Mouse (Mus musculus) forebrain, embryonic 13.5 days (tissue): ENCODE data around the gene Dctn1. TPM values are rescaled to one million over a fixed set of nuclear protein-coding genes. Genes with fewer than 3 reads are reported as not detected.
A peak's percentile ranks its signal among the peaks of the same experiment; 100 is the strongest.

Experiments used
- ATAC-seq: fragments of 200-750 bp; cut with Nextera tagmentation; 2 replicates; pipeline ENCODE4 v1.8.0; 2017
- H3K27ac ChIP-seq: fragments of 300-500 bp; sonication (generic); 2 replicates; pipeline ENCODE4 v1.5.1; 2015; ENCODE audit warnings: inconsistent platforms, mild to moderate bottlenecking, moderate library complexity
- H3K27me3 ChIP-seq: fragments of 300-500 bp; sonication (generic); 2 replicates; pipeline ENCODE4 v1.6.1; 2015; ENCODE audit warnings: mild to moderate bottlenecking, inconsistent platforms
- H3K36me3 ChIP-seq: fragments of 300-500 bp; sonication (generic); 2 replicates; pipeline ENCODE4 v1.6.1; 2015; ENCODE audit warnings: mild to moderate bottlenecking, inconsistent platforms; ENCODE audit not compliant: poor library complexity, severe bottlenecking
- H3K4me1 ChIP-seq: fragments of 300-500 bp; sonication (generic); 2 replicates; pipeline ENCODE4 v1.6.1; 2015; ENCODE audit warnings: inconsistent platforms
- H3K4me2 ChIP-seq: fragments of 300-500 bp; sonication (generic); 2 replicates; pipeline ENCODE4 v1.6.1; 2015; ENCODE audit warnings: inconsistent platforms, mild to moderate bottlenecking, moderate library complexity
- H3K4me3 ChIP-seq: fragments of 300-500 bp; sonication (generic); 2 replicates; pipeline ENCODE4 v1.5.1; 2015; ENCODE audit warnings: mild to moderate bottlenecking, inconsistent platforms
- H3K9ac ChIP-seq: fragments of 300-500 bp; sonication (generic); 2 replicates; pipeline ENCODE4 v1.6.1; 2015; ENCODE audit warnings: mild to moderate bottlenecking, inconsistent platforms
- H3K9me3 ChIP-seq: fragments of 300-500 bp; sonication (generic); replicated peaks from 2 replicates; pipeline ENCODE4 v1.6.1; 2016; ENCODE audit warnings: inconsistent platforms
- WGBS: fragments of 180-500 bp; shearing (Covaris S2); methylation state at CpG from one replicate; pipeline ENCODE4 v1.1.7; 2015; 5-methylcytosine and 5-hydroxymethylcytosine counted together
- polyA plus RNA-seq: library from polyadenylated mRNA; unstranded; fragments of >200 nt; fragmentation: Nextera tagmentation; extraction: Ambion mirVana; gene quantifications from 2 replicates; pipeline ENCODE4 v1.2.1, GENCODE M21; 2015

Gene Dctn1
- polyA plus RNA-seq, 1 experiment from 2014 or later, result 108 TPM

- Histone ChIP-seq H3K4me2 (no peak overlapping the region), H3K9ac (no peak overlapping the region), H3K36me3 (no peaks in the 10 kb centered on the region), H3K9me3 (no peaks in the 10 kb centered on the region), H3K4me1 (peaks cover 16% of the 10 kb centered on the region), H3K4me3 (no peak overlapping the region), H3K27ac (no peak overlapping the region), H3K27me3 (no peaks in the 10 kb centered on the region)
- WGBS, result 92% methylated on average over 2 of the region's 2 CpGs
- no peak for ATAC-seq
These were observed 42.3 kb downstream of the Dctn1 start for GRCm38 (mm10) chr6:83208050-83208400.

GRCm38 (mm10) chr6:83210495-83210894 is 44.8 kb downstream of the Dctn1 start:
- no peaks in the 10 kb centered on the region for H3K36me3 ChIP-seq
- H3K9me3 ChIP-seq, result no peaks in the 10 kb centered on the region
- H3K4me3 ChIP-seq, result no peak overlapping the region
- ATAC-seq, result no peak
- H3K4me1 ChIP-seq, result peaks cover 16% of the 10 kb centered on the region
- H3K27ac ChIP-seq, result no peak overlapping the region
- 26% methylated on average over 2 of the region's 2 CpGs for WGBS
- no peaks in the 10 kb centered on the region for H3K27me3 ChIP-seq
- no peak overlapping the region for H3K9ac ChIP-seq
- H3K4me2 ChIP-seq, result no peak overlapping the region

DNA sequence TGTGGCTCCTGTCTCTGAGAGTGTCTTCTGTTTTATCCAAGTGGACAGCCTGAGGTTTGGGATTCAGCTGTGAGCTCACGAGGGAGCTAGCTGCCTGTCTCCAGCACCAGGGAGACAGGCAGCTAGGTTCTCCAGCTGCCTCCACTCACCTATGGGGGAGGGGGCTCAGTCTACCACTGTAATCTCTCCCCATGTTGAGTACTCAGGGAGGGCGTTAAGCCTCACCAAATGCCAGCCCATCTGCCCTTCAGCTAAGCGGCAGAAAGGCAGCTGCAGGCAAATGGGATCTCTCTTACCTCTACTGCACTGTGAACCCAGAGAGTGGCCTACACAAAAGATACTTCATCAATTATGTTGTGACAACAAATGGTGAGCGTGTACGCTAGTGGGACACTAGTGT is 45.8 kb downstream of the Dctn1 start:
- Histone ChIP-seq H3K27ac (no peak overlapping the region), H3K9ac (no peak overlapping the region), H3K36me3 (no peaks in the 10 kb centered on the region), H3K9me3 (no peaks in the 10 kb centered on the region), H3K4me1 (peaks cover 16% of the 10 kb centered on the region), H3K27me3 (no peaks in the 10 kb centered on the region), H3K4me2 (no peak overlapping the region), H3K4me3 (no peak overlapping the region)
- 28% methylated on average over 5 of the region's 5 CpGs for WGBS
- no peak for ATAC-seq

DNA sequence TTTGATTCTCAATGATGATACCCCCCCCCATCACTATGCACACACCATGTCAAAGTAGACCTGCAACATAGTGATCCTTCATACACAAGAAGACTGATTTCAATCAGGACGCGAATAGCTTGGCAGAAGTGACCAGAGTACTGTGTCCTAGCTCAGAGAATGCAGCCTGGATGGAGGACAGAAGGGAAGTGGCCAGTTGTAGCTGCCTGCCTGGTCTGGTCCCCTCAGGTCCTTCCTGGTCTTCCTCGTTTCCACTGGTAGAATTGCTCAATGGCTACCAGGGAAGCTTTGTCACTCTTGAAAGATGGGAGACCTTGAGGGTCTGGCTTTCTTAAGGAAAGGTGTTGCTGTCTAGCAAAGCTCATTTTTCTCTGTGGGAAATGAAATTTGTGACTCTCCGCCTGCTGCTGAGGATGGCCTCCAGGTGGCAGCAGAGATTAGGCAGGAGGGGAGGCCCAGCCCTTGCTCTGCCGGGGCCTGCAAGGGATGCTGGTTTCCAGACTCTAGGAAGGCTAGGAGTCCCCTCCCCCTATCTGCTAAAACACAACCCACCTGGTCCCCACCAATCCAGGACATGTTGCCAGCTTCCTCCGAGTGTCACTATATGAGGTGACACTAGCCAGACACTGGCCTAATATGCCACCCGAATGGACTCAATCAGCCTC is 49.4 kb downstream of the Dctn1 start:
- Histone ChIP-seq H3K4me1 (peaks cover 13% of the 10 kb centered on the region), H3K36me3 (no peaks in the 10 kb centered on the region), H3K4me2 (no peak overlapping the region), H3K27me3 (no peaks in the 10 kb centered on the region), H3K9ac (no peak overlapping the region), H3K4me3 (no peak overlapping the region), H3K27ac (no peak overlapping the region; the same call in 1 of the 2 replicates), H3K9me3 (no peaks in the 10 kb centered on the region)
- ATAC-seq, result peak; percentile 93
- 18% methylated on average over 7 of the region's 7 CpGs for WGBS

DNA sequence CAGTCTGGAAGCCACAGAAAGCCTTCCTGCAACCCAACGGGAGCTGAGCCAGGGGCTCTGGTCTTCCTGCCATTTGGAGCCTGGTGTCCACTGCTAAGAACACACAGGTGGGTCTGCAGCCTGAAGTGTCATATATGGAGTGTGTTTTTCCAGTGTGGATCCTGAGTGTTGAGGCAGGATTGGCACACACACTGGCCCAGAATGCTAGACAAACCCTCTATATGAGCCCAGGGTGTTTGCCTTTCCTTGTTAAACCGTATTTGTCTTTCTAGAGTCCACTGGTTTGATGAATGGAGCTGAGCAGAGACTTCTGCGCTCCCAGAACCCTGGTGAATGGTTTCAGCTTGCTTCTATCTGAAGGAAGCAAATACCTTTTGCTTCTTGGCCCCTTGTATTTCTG is 54.1 kb downstream of the Dctn1 start, which contains the start of gene Slc4a5:
Gene Slc4a5 (plus strand): TSS at position 15 of the 400 bp plus-strand sequence.
- H3K27ac ChIP-seq, result no peak within 1 kb of the TSS
- no peak within 1 kb of the TSS for H3K9ac ChIP-seq
- H3K4me2 ChIP-seq, result no peak within 1 kb of the TSS
- H3K36me3 ChIP-seq, result no peaks in the 10 kb centered on the region
- no peaks in the 10 kb centered on the region for H3K27me3 ChIP-seq
- no peak for ATAC-seq
- H3K4me1 ChIP-seq, result no peaks in the 10 kb centered on the region
- no peaks in the 10 kb centered on the region for H3K9me3 ChIP-seq
- H3K4me3 ChIP-seq, result no peak within 1 kb of the TSS
- 79% methylated on average over 3 of the region's 3 CpGs for whole genome bisulfite sequencing

DNA sequence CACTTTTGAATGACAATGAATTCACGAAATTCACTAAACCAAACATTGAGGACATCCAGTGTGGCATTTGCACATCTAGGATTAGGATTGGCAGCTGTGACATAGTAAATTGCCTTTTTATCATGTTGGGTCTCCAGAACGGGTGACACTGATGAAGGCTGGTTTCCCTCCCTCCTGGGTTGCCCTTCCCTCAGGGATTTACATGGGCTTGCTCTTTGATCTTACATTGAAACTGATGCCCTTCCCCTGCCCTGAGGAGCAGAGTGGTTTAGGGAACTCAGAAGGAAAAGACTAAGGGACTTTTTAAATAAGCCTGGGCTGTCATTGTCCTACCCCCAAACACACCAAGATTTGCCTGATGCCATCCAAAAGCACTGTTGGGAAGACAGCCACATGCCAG is 65.8 kb downstream of the Dctn1 start:
- Histone ChIP-seq H3K9me3 (no peaks in the 10 kb centered on the region), H3K4me1 (peaks cover 8% of the 10 kb centered on the region), H3K9ac (no peak overlapping the region), H3K27ac (no peak overlapping the region), H3K27me3 (peaks cover 35% of the 10 kb centered on the region), H3K36me3 (no peaks in the 10 kb centered on the region), H3K4me3 (no peak overlapping the region), H3K4me2 (no peak overlapping the region)
- WGBS, result 38% methylated on average over 2 of the region's 2 CpGs
- no peak for ATAC-seq

DNA sequence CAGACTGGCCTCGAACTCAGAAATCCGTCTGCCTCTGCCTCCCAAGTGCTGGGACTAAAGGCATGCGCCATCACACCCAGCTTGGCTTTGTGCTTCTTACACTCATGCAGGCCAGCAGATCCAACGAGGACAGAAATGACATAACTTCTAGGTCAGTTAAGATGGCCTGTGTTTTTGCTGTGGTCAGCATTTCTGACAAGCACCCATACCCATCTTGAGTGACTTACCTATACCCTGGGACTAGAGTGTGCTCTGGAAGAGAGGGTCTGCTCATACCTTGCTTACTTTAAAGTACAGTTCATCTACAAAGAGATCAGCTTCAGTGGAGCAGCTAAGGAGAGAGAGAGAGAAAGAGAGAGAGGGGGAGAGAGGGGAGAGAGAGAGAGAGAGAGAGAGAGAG is 67.6 kb downstream of the Dctn1 start:
- Histone ChIP-seq H3K27me3 (peaks cover 50% of the 10 kb centered on the region), H3K36me3 (no peaks in the 10 kb centered on the region), H3K4me1 (peaks cover 15% of the 10 kb centered on the region), H3K9me3 (no peaks in the 10 kb centered on the region), H3K4me2 (no peak overlapping the region), H3K4me3 (no peak overlapping the region), H3K9ac (no peak overlapping the region), H3K27ac (no peak overlapping the region)
- no peak for ATAC-seq
- WGBS, result 73% methylated on average over 4 of the region's 4 CpGs

- ATAC-seq, result no peak
- Histone ChIP-seq H3K9ac (no peak overlapping the region), H3K4me1 (peaks cover 15% of the 10 kb centered on the region), H3K36me3 (no peaks in the 10 kb centered on the region), H3K4me2 (peak overlapping the region; percentile 43), H3K9me3 (no peaks in the 10 kb centered on the region), H3K27ac (no peak overlapping the region), H3K4me3 (no peak overlapping the region), H3K27me3 (peaks cover 59% of the 10 kb centered on the region)
- WGBS, result 2% methylated on average over 14 of the region's 14 CpGs
These were observed 68.6 kb downstream of the Dctn1 start for GRCm38 (mm10) chr6:83234280-83234741.

GRCm38 (mm10) chr6:83237123-83237522 is 71.4 kb downstream of the Dctn1 start:
- 2% methylated on average over 5 of the region's 9 CpGs for WGBS
- H3K36me3 ChIP-seq, result no peaks in the 10 kb centered on the region
- H3K4me3 ChIP-seq, result no peak overlapping the region; the same call in 1 of the 2 replicates
- H3K9ac ChIP-seq, result no peak overlapping the region; the same call in 1 of the 2 replicates
- no peak overlapping the region for H3K27ac ChIP-seq
- H3K4me1 ChIP-seq, result peaks cover 15% of the 10 kb centered on the region
- H3K27me3 ChIP-seq, result peaks cover 72% of the 10 kb centered on the region
- peak; percentile 33; the same call in 1 of the 2 replicates for ATAC-seq
- no peaks in the 10 kb centered on the region for H3K9me3 ChIP-seq
- H3K4me2 ChIP-seq, result peak overlapping the region; percentile 32

GRCm38 (mm10) chr6:83244422-83245061 is 78.8 kb downstream of the Dctn1 start:
- Histone ChIP-seq H3K9ac (no peak overlapping the region), H3K9me3 (no peaks in the 10 kb centered on the region), H3K27me3 (peaks cover 20% of the 10 kb centered on the region), H3K4me3 (no peak overlapping the region), H3K27ac (no peak overlapping the region), H3K4me2 (no peak overlapping the region), H3K36me3 (no peaks in the 10 kb centered on the region), H3K4me1 (0 out of 2 replicates have a peak, but pooled peaks cover 13% of the 10 kb centered on the region)
- WGBS, result 23% methylated on average over 10 of the region's 10 CpGs
- ATAC-seq, result no peak

DNA sequence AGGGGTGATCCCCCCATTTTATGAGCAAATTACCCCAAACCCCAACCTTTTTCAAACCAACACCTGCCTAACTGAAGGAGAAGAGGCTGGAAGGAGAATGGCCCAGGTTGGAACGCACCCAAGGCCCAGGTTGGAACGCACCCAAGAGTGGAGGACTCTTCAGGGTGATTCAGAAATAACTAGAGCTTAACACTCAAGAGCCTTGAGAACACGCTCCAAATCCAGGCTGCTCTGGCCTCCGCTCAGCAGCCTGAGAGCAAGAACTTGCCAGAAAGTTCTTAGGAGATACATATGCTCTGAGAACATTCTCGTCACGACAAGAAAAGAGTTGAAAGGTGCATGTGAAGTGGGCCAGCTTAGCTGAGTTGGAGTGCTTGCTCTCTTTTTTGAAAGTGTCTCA is 79.4 kb downstream of the Dctn1 start:
- Histone ChIP-seq H3K4me3 (no peak overlapping the region), H3K9ac (no peak overlapping the region), H3K4me1 (0 out of 2 replicates have a peak, but pooled peaks cover 13% of the 10 kb centered on the region), H3K27me3 (peaks cover 17% of the 10 kb centered on the region), H3K27ac (no peak overlapping the region), H3K36me3 (no peaks in the 10 kb centered on the region), H3K9me3 (no peaks in the 10 kb centered on the region), H3K4me2 (no peak overlapping the region)
- WGBS, result 64% methylated on average over 6 of the region's 6 CpGs
- ATAC-seq, result no peak

- ATAC-seq, result no peak
- no peak overlapping the region for H3K4me3 ChIP-seq
- peaks cover 11% of the 10 kb centered on the region; the same call in 1 of the 2 replicates for H3K27me3 ChIP-seq
- H3K27ac ChIP-seq, result no peak overlapping the region
- no peaks in the 10 kb centered on the region for H3K36me3 ChIP-seq
- no peak overlapping the region for H3K9ac ChIP-seq
- H3K4me2 ChIP-seq, result no peak overlapping the region
- 0 out of 2 replicates have a peak, but pooled peaks cover 13% of the 10 kb centered on the region for H3K4me1 ChIP-seq
- 100% methylated on average over 1 of the region's 1 CpGs for WGBS
- H3K9me3 ChIP-seq, result no peaks in the 10 kb centered on the region
These were observed 80.3 kb downstream of the Dctn1 start for GRCm38 (mm10) chr6:83245997-83246396.
